Mouse (Mus musculus) monocyte, adult 59 days (primary cell): ENCODE data around the gene Gm9046. TPM values are rescaled to one million over a fixed set of nuclear protein-coding genes. Genes with fewer than 3 reads are reported as not detected.

Source experiments
- total RNA-seq, 2 experiments: library from RNA; stranded (reverse); gene quantifications; one replicate each; pipeline ENCODE4 v1.2.4; 2023

The Gm9046 gene
- not detected for total RNA-seq

DNA sequence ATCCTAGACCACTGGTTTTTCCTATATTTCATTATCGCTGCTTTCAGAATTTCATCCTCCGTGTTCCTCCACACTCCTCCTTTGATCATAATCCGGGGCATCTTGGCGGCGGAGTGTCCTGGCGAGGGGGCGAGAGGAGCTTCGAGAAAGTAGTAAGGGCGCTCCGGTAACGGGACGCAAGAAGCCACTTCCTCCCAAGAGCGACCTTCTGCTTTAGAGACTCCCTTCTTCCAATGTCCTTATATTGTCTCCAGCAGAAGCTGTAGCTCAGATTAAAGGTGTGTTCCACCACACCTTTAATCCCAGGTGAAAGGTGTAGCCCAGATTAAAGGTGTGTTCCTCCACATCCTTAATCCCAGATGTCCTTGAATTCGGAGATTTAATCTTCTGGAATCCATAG, at the start of gene Gm9046:
Gene Gm9046, minus strand, starts transcription at position 101 of the 400 bp plus-strand sequence.

DNA sequence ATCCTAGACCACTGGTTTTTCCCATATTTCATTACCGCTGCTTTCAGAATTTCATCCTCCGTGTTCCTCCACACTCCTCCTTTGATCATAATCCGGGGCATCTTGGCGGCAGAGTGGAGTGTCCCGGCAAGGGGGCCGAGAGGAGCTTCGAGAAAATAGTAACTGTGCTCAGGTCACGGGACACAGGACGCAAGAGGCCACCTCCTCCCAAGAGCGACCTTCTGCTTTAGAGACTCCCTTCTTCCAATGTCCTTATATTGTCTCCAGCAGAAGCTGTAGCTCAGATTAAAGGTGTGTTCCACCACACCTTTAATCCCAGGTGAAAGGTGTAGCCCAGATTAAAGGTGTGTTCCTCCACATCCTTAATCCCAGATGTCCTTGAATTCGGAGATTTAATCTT, 10.9 kb upstream of the Gm9046 start, which contains the start of gene Gm9049:
Gene Gm9049, minus strand, starts transcription at position 101 of the 400 bp plus-strand sequence.

DNA sequence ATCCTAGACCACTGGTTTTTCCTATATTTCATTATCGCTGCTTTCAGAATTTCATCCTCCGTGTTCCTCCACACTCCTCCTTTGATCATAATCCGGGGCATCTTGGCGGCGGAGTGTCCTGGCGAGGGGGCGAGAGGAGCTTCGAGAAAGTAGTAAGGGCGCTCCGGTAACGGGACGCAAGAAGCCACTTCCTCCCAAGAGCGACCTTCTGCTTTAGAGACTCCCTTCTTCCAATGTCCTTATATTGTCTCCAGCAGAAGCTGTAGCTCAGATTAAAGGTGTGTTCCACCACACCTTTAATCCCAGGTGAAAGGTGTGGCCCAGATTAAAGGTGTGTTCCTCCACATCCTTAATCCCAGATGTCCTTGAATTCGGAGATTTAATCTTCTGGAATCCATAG, 5.5 kb upstream of the Gm9046 start, which contains the start of gene Gm9048:
Gene Gm9048, minus strand, starts transcription at position 101 of the 400 bp plus-strand sequence.

GRCm38 (mm10) chr10:118337731-118338130, 5.3 kb downstream of the Gm9046 start, which contains the start of gene Gm9045:
Gene Gm9045 (minus strand): TSS chr10:118337831.

DNA sequence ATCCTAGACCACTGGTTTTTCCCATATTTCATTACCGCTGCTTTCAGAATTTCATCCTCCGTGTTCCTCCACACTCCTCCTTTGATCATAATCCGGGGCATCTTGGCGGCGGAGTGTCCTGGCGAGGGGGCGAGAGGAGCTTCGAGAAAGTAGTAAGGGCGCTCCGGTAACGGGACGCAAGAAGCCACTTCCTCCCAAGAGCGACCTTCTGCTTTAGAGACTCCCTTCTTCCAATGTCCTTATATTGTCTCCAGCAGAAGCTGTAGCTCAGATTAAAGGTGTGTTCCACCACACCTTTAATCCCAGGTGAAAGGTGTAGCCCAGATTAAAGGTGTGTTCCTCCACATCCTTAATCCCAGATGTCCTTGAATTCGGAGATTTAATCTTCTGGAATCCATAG, 10.7 kb downstream of the Gm9046 start, which contains the start of gene Gm9044:
Gene Gm9044, minus strand, starts transcription at position 101 of the 400 bp plus-strand sequence.

GRCm38 (mm10) chr10:118326869-118327268, 16.2 kb downstream of the Gm9046 start, which contains the start of gene Gm9040:
Gene Gm9040 (minus strand): TSS chr10:118326969.

DNA sequence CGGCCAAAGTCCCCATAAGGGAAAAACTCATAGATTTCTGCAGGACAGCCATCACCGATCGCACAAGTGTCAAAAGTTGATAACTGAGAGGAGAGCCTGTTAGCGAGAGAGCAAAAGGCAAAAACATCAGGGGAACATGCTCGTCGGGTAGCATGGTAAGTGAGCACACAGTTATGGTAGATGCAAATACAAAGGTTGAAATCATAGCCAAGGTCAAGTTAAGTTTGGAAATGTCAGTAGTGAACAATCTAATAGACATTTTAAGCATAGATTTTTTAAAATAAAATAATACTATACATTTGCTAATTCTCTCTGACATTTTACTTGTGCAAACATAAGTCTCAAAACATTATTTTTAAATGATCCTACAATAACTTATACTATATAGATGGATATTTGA, 48.1 kb downstream of the Gm9046 start, which contains the start of gene Iltifb:
Gene Iltifb, minus strand, starts transcription at position 101 of the 400 bp plus-strand sequence.

Other genes with a start within 250 kb of the Gm9046 start
- 10 to 100 TPM; 43.5 to 50.7 TPM for gene Mdm1, start 201.4 kb downstream of the Gm9046 start, total RNA-seq
- gene Il22, start 138.3 kb downstream of the Gm9046 start, total RNA-seq: not detected
- under 1 TPM; 0.45 to 0.94 TPM for gene Gm32717, start 102.5 kb downstream of the Gm9046 start, total RNA-seq
- under 1 TPM; 0.45 to 0.94 TPM for gene Gm32802, start 84.6 kb downstream of the Gm9046 start, total RNA-seq
- gene Iltifb, start 48.2 kb downstream of the Gm9046 start, total RNA-seq: not detected
- gene Gm9040, start 16.3 kb downstream of the Gm9046 start, total RNA-seq: not detected
- not detected for gene Gm9044, start 10.8 kb downstream of the Gm9046 start, total RNA-seq
- not detected for gene Gm9045, start 5.4 kb downstream of the Gm9046 start, total RNA-seq
- not detected for gene Gm9048, start 5.4 kb upstream of the Gm9046 start, total RNA-seq
- gene Gm9049, start 10.8 kb upstream of the Gm9046 start, total RNA-seq: not detected
- gene Ifng, start 97.8 kb upstream of the Gm9046 start, total RNA-seq: not detected